In genomic region chrX:13251683-13252082, GRCm38 (mm10) we compare ENCODE assay signal across 16 mouse cellular contexts.
"Had no signal": no experiment of that assay in that cellular context is flagged by ENCODE, and none has a peak within 500 bp of the region (broad histone marks: within the 10 kb centered on the region; RNA-seq: fewer than 3 reads in every experiment).

No protein-coding gene starts in this region.

- DNase-seq: retina, postnatal 1 day; right cerebral cortex, adult 18-20 months; right cerebral cortex, postnatal 14 days; right cerebral cortex, postnatal 25 days; right cerebral cortex, postnatal 4 days; spleen, adult 18-20 months; thymus, adult 18-20 months; thymus, adult 2 months; thymus, postnatal 14 days; thymus, postnatal 25 days; thymus, postnatal 36 days; thymus, postnatal 4 days had no signal

- H3K36me3 ChIP-seq: neural tube, embryonic 12.5 days; neural tube, embryonic 13.5 days; neural tube, embryonic 15.5 days; stomach, embryonic 15.5 days had no signal

- H3K9me3 ChIP-seq: neural tube, embryonic 12.5 days; neural tube, embryonic 13.5 days; neural tube, embryonic 15.5 days; stomach, embryonic 15.5 days had no signal

- H3K27ac ChIP-seq: neural tube, embryonic 12.5 days; neural tube, embryonic 13.5 days; neural tube, embryonic 15.5 days; stomach, embryonic 15.5 days had no signal

- H3K4me2 ChIP-seq: neural tube, embryonic 12.5 days; neural tube, embryonic 13.5 days; neural tube, embryonic 15.5 days; stomach, embryonic 15.5 days had no signal

- H3K27me3 ChIP-seq: neural tube, embryonic 12.5 days; neural tube, embryonic 15.5 days; stomach, embryonic 15.5 days had no signal

- H3K9ac ChIP-seq: neural tube, embryonic 12.5 days; neural tube, embryonic 13.5 days; neural tube, embryonic 15.5 days; stomach, embryonic 15.5 days had no signal

- H3K4me1 ChIP-seq: neural tube, embryonic 12.5 days; neural tube, embryonic 13.5 days; neural tube, embryonic 15.5 days; stomach, embryonic 15.5 days had no signal

- H3K4me3 ChIP-seq: neural tube, embryonic 12.5 days; neural tube, embryonic 13.5 days; neural tube, embryonic 15.5 days; stomach, embryonic 15.5 days had no signal
